Mouse (Mus musculus): ENCODE results near the gene Gpx4.
A peak's percentile ranks its signal among the peaks of the same experiment; 100 is the strongest.

The Gpx4 gene

GRCm38 (mm10) chr10:80072623-80073489 lies 25.9 kb downstream of the Gpx4 start:
- no peak for DNase-seq (ENCODE audit: extremely low spot score)

GRCm38 (mm10) chr10:80074813-80075601 lies 28.0 kb downstream of the Gpx4 start:
- DNase-seq (ENCODE audit: extremely low spot score) = peak; percentile 29

- no peak for DNase-seq (ENCODE audit: extremely low spot score)
Measured at GRCm38 (mm10) chr10:80075924-80076323, 29.0 kb downstream of the Gpx4 start.

- DNase-seq (ENCODE audit: extremely low spot score) = no peak
Measured at GRCm38 (mm10) chr10:80076386-80076785, 29.4 kb downstream of the Gpx4 start.

GRCm38 (mm10) chr10:80077312-80077711 lies 30.3 kb downstream of the Gpx4 start:
- no peak for DNase-seq (ENCODE audit: extremely low spot score)

GRCm38 (mm10) chr10:80078366-80078765 lies 31.4 kb downstream of the Gpx4 start:
- no peak for DNase-seq (ENCODE audit: extremely low spot score)

GRCm38 (mm10) chr10:80080396-80081070 lies 33.6 kb downstream of the Gpx4 start:
- DNase-seq (ENCODE audit: extremely low spot score) = no peak

GRCm38 (mm10) chr10:80081075-80081474 lies 34.1 kb downstream of the Gpx4 start:
- no peak for DNase-seq (ENCODE audit: extremely low spot score)

- no peak for DNase-seq (ENCODE audit: extremely low spot score)
Measured at GRCm38 (mm10) chr10:80084817-80085487, 38.0 kb downstream of the Gpx4 start.

- DNase-seq (ENCODE audit: extremely low spot score) = no peak
Measured at GRCm38 (mm10) chr10:80086847-80087246, 39.9 kb downstream of the Gpx4 start.

GRCm38 (mm10) chr10:80087483-80087882 lies 40.5 kb downstream of the Gpx4 start:
- no peak for DNase-seq (ENCODE audit: extremely low spot score)

- DNase-seq (ENCODE audit: extremely low spot score) = no peak
Measured at GRCm38 (mm10) chr10:80089146-80089545, 42.2 kb downstream of the Gpx4 start.

GRCm38 (mm10) chr10:80091527-80091926 lies 44.6 kb downstream of the Gpx4 start:
- DNase-seq (ENCODE audit: extremely low spot score) = no peak

GRCm38 (mm10) chr10:80092690-80093089 lies 45.7 kb downstream of the Gpx4 start:
- no peak for DNase-seq (ENCODE audit: extremely low spot score)

- no peak for DNase-seq (ENCODE audit: extremely low spot score)
Measured at GRCm38 (mm10) chr10:80094085-80094484, 47.1 kb downstream of the Gpx4 start.

- no peak for DNase-seq (ENCODE audit: extremely low spot score)
Measured at GRCm38 (mm10) chr10:80094684-80095083, 47.7 kb downstream of the Gpx4 start.

GRCm38 (mm10) chr10:80095547-80095946 lies 48.6 kb downstream of the Gpx4 start:
- DNase-seq (ENCODE audit: extremely low spot score) = no peak

- peak; percentile 63 for DNase-seq (ENCODE audit: extremely low spot score)
Measured at GRCm38 (mm10) chr10:80097275-80097674, 50.3 kb downstream of the Gpx4 start.

- no peak for DNase-seq (ENCODE audit: extremely low spot score)
Measured at GRCm38 (mm10) chr10:80098630-80099029, 51.7 kb downstream of the Gpx4 start.

GRCm38 (mm10) chr10:80100982-80101381 lies 54.0 kb downstream of the Gpx4 start:
- no peak for DNase-seq (ENCODE audit: extremely low spot score)

- peak; percentile 86 for DNase-seq (ENCODE audit: extremely low spot score)
Measured at GRCm38 (mm10) chr10:80102216-80102915, 55.4 kb downstream of the Gpx4 start.

All from embryo, embryonic 9.5 days (tissue).